Mouse (Mus musculus): ENCODE data around the gene Wwc1.

Gene Wwc1

DNA sequence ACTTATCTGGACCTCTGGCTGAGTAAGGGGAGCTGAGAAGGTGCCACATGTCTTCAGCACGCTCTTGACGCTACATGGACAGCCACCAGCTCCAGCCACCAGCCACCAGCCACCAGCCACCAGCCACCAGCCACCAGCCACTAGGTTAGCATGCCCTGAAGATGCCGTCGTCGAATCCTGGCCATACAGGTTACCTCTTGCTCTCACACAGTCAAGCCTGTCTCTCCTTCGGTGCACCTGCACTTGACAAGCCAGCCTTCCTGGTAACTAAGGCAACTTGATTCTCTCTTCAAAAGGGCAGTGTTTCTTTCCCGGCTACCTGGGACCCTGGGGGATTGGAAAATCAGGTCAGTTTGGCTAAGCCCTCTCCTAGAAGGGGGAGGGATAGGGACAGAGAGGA is 7.2 kb downstream of the Wwc1 start:
- DNase-seq (ENCODE audit: low read depth in 1 of 2, low spot score in 2 of 2), result no peak

DNA sequence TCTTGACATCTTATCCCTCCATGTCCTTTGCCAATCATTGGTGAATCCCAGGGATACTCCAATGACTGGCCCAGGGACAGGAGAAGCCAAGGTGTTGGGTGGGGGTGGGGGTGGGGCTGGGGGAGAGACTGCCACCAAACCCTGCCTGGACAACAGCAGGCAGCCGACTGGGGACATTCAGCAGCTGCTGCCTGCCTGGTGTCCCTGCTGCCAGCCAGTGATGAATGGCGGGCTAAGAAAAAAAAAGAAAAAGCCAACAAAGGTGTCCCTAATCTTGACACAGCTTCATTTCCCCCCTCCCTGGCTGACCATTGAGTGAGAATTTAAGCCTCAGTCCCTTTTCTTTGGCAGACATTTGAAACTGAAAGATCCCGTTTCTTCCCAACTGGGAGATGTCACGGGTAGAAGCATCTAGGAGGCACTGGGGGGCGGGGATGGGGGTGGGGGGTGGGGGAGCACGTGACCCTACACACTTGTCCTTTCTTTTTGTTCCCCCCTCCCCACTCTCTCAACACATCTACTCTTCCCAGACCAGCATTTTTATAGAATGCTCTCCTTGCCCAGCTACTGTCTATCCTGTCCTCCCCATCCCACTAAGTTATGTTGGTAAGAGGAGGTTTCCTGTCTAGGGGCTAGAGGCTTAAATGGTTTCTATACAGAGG is 7.9 kb downstream of the Wwc1 start:
- DNase-seq (ENCODE audit: low read depth in 1 of 2, low spot score in 2 of 2), result no peak

DNA sequence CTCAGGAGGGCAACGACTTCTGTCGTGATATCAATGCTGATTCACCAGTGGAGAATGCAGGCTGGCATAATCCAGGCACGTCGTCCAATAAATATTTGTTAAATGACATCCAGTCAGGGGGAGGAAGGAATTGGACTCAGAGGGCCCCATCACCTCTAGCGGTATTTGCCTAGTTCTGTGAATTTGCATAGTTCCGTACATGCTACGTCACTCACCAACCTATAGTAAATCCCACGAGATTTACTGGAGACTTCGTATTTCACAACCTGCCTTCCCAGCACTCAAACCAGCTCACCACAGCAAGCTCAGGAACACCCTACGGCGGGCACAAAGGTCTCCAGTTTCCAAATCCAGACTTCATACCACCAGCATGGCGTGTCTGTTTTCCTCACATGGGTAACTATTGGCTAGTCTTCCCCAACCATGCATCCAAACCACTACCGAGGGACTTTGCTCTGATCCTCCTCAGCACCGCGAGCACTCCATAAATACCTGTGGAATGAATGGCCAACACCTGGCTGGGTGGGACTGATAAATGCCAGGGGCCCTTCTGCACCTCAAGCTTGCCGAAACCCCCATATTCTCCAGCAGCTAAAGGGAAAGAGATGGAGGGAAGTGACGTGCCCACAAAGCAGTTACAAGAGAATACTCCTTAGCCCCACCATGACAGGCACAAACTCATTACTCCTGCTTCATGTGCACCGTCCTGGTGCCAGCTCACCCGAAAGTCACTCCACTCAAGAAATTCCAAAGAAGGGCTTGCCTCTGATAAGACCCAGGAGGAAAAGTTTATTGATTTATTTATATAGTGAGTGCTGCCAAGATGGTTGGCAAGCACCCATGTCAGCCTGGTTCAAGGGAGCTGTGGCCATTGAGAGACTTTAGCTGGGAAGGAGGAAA is 9.3 kb downstream of the Wwc1 start:
- DNase-seq (ENCODE audit: low read depth in 1 of 2, low spot score in 2 of 2), result no peak

DNA sequence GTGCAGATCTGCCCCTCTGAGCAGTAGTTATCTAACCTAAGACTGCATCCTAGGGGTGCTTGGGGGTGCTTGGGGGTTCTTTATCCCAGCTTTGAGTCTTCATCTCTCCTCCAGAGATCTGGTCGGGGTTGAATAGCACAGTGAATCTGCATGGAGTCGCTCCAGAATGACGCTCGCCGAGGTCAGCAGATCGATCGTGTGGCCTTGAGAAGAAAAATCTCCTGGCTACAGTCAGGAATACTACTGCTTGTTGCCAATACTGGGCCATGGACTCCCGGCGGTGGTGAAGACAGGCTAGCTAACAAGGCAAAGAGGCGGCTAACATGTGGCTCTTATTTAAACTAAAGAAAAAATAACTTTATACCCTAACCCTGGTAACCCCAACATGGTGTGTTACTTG is 12.0 kb downstream of the Wwc1 start:
- DNase-seq (ENCODE audit: low read depth in 1 of 2, low spot score in 2 of 2), result no peak

DNA sequence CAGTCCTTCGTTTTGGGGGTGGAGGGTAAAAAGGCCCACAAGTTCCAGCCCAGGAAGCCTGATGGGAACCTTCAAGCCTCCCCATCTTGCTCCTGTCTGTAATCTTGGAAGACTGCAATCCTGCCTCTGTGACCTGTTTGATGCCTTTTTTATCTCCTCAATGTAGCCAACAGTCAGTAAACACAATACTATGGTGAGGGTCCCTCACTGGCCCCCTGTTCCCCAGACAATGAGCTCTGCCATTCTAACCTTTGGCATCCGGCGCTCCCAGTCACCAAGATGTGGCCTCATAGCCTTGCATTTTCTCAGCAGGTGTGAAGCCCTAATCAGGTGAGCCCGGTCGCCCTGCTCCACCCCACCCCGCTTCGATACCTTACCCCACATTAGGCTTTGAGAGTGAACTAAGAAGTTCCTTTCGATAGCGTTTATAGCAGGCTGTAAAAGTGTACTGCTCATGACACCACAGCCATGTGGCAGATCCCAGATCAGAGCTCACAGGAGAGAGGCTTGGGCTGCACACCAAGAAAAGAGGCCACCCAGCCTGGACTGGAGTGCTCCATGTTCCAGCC is 16.3 kb downstream of the Wwc1 start:
- DNase-seq (ENCODE audit: low read depth in 1 of 2, low spot score in 2 of 2), result no peak

DNA sequence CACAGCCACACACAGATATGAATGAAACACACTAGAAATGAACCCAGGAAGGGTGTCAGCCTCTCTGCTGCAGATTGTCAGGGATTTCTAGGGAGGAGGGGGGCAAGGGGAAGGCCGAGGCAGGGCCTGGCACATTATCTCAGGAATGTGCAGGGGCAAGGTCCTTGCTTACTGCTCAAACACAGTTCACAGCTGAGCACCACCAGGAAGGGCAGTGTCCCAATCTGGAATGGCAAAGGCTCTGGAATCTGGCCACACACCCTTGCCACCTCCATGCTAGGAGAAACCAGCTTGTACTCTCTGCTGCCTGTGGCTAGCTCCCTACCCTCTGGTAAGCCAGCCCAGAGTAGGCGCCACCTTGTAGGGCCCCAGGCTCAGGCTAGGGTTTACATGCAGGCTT is 16.8 kb downstream of the Wwc1 start:
- no peak for DNase-seq (ENCODE audit: low read depth in 1 of 2, low spot score in 2 of 2)

DNA sequence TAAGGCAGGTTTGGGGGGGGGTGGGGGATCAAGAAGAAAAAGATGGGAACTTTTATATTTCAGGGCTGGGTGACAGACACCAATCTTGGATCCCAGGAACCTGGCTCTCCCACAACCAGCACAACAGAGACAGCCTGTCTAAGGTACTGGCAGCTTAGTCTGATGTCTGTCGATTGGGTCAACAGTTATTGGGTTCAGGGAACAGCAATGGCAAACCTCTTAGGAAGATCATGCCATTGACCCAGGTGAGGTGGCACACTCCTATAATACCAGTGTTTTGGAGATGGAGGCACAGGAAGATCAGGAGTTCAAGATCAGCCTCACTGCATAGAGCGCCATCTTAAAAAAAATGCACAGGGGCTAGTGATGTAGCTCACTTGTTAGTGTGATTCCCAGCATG is 17.9 kb downstream of the Wwc1 start:
- no peak for DNase-seq (ENCODE audit: low read depth in 1 of 2, low spot score in 2 of 2)

DNA sequence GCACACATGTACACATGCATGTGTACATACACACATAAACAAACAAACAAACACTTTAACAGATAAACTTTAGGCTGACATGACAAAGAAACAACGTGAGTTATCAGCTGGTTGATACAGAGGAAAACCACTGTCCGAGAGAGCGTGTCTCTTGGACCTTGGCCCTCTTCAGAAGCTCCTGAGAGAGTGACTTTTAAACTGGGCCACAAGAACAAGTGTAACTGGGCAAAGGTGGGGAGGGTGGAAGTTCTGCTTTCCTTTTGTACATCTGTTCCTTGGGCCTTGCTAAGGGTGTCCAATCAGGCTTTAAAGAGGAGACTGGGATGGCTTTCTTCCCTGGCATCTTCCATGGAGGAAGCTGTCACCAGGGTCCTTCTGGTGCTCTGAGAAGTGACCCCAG is 21.1 kb downstream of the Wwc1 start:
- no peak for DNase-seq (ENCODE audit: low read depth in 1 of 2, low spot score in 2 of 2)

DNA sequence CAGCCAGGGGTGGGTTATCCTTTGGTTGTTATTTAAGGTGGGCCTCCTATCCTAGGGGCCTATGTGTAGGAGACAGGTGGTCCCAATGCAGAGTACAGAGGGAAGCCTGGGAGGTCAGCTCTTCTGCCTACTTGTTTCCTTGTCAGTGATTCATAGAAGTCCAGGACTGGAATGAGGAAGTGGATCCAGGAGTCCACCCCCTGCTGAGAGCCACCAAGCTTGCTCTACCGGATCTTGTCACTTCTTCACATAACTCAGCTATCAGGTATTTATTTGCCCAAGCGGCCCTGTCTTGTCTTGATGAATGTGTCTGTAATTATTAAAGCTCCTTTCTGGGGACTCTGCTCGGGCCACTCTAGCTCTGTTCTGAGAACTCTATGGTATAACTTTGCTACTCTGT is 24.8 kb downstream of the Wwc1 start:
- no peak for DNase-seq (ENCODE audit: low read depth in 1 of 2, low spot score in 2 of 2)

DNA sequence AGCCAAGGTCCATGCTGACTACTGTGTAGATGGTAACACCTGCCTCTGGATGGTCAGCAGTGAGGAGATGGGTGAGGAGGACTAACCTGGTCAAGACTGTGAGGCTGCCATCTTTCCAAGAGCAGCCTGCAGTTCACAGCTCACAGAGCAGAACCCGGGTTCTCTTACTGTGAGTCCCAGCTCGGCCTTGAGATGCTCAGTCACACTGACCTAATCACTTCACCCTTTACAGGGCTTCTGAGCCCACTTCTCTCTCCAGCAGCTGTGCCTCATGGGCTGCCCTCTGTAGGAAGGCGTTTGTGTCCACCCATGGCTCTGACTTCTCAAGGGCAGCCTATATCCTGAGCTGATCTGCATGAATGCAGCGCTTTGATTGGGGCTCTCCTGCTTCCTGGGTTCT is 27.1 kb downstream of the Wwc1 start:
- no peak for DNase-seq (ENCODE audit: low read depth in 1 of 2, low spot score in 2 of 2)

DNA sequence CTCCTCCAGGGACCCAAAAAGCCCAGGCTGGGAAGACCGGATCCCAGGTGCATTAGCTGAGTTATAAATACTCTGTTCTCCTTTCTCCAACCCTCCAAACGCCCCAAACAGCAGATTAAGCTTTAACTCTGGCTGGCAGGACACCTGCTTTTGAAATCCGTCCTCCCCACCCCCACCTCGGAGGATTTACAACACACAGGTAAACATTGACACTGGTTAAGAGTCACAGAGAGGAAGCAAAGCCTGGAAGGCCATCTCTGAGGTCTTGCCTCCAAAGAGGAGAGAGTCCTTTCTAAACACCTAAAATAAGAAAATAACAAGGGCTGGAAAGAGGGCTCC is 28.6 kb downstream of the Wwc1 start:
- DNase-seq (ENCODE audit: low read depth in 1 of 2, low spot score in 2 of 2), result no peak

DNA sequence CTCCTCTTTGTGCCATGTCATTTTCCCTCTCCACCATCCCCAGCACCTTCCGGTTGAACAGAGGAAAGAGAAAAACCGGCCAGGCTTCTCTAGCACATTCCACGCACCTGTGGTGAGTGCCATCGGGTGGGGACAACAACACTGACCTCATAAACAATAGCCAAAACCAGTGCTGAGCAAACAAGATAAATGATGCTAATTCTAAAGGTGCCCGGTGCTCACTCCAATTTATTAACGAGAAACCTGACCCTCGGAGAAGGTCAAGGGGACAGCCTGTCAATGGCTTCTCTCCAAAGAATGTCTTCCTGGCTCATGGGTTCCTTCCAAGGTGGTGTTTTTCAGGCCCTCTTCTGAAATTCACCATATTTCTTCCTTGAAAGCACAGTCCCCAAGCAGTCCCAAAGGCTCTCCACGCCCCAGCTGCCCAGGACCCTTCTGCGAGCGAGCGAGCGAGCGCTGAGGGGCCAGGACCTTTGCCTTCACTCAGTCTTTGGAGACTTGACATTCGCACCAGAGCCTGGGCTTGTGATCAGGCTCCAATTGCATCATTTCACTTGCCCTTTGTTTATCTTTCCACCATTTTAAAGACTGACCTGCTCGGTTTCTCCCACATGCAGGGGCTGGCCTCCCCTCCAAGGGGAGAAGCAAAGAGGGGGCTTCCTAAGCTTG is 29.1 kb downstream of the Wwc1 start:
- DNase-seq (ENCODE audit: low read depth in 1 of 2, low spot score in 2 of 2), result no peak

DNA sequence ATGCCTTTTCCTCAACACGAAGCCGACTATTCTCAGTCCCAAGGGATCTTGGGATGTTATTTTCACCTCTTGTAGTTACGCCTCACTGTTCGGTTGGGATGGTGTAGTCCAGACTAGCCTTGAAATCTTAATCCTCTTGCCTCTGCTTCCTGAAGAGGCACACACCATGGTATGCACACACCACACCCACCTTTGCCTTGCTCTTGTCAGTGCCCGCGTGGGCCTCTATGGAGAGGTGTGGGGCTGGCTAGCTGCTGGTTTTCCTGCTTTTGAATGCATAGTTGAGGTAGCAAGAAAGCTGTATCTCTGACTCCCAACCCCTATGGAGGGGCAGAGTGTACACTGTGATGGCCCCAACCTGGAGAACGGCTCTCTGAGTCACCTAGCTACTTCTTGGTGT is 29.9 kb downstream of the Wwc1 start:
- no peak for DNase-seq (ENCODE audit: low read depth in 1 of 2, low spot score in 2 of 2)

DNA sequence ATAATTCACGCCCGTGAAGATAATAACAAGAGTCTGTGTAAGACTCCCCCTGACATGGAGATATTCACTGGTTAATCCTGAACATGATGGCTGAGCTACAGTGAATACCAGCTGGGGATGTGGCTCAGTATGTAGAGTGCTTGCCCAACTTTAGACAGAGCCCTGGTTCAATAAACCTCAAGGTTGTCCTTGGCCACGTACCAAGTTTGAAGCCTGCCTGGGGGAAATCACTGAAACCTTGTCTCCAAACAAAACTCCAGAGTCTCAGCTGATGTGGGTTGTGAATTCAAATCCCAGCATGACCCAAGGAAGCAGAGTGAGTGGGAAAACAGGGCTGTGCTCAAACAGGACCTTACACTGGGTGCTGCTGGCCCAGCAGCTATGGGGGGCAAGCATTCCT is 30.3 kb downstream of the Wwc1 start:
- DNase-seq (ENCODE audit: low read depth in 1 of 2, low spot score in 2 of 2), result no peak

DNA sequence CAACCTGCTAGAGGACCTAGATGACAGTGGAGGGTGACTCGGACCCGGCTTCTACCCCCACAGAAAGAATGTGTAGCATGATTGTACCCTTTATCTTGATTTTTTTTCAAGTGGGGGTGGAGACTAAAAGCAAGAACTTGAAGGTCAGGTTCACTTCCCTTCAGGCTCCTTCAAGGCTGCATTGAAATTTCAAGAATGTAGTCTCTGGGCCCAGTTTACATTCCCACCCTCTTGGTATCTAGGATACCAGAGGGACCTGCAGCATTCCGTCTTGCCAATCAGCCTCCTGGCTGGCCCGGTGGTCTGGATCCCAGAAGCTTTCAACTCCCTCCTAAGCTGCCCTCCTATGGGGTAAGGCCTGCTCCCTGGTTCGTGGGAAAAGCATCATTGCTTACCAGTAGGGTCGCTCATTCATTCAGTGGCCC is 31.9 kb downstream of the Wwc1 start:
- DNase-seq (ENCODE audit: low read depth in 1 of 2, low spot score in 2 of 2), result no peak

DNA sequence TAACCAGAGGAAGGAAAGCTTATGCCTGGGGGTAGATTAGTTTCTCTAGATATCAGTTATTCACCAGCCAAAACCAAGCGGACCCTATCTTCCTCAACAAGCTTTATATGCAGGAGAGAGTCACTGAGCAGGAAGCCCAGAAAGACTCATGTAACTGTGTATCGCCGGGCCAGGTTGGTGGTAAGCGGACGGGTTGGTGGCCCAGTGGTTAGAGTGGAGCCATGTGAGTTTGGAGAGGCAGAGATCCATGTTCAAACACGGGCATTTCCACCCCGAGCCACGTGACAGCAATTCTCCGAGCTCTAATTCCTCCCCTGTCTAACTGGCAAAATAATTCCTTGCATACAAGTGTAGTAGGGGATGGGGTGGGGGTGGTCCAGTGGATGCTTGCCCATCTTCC is 32.4 kb downstream of the Wwc1 start:
- DNase-seq (ENCODE audit: low read depth in 1 of 2, low spot score in 2 of 2), result no peak

DNA sequence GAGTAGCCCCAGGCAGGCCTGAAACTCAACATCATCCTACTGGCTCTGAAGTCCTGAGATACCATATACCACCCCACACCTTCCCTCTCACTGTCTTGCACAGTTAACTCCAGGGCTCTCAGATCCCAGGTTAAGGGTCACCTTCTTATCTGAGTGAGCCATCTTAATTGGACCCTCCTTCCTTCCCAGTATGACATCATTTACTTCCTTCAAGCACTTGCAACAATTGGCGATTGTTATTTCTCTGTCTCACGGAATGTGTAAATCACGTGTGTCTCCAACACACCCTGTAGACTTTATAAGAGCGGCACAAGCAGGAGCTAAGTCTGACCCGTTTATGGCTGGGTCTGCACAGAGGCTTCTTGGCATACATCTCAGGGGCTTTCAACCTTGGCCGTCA is 35.1 kb downstream of the Wwc1 start:
- DNase-seq (ENCODE audit: low read depth in 1 of 2, low spot score in 2 of 2), result no peak

DNA sequence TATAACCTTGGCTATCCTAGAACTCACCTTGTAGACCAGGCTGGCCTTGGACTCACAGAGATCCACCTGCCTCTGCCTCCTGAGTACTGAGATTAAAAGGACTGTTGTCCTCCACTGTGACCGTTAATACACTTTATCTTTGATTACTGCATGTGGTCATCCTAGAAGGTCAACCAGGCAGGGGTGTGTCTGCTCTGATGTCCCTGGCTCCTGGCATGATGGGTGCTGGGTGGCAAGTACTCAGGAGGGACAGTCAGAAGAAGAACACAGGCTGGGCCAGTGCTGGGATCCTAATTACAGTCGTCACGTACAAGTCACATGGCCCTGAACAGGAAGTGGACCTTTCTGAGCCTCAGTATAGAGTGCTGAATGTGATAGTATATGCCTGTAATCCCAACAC is 38.7 kb downstream of the Wwc1 start:
- DNase-seq (ENCODE audit: low read depth in 1 of 2, low spot score in 2 of 2), result no peak

DNA sequence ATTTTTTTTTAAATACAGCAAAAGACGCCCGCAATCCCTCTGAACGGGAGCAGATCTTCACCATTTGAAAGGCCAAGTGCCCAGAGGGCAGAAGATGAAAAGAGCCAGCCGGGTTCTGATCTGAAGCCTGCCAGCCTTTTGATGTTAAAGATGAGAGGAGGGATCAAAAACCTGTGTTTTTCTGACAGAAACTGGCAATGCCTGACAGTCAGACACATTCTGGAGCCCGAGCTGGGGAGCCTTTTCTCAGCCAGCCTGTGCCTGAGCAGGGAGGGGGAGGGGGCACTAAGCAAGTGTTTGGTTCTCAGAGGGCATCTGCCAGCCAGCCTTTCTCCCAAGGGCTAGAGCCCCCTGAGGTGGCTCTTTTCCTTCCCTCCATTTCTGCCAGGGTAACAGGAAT is 39.3 kb downstream of the Wwc1 start:
- DNase-seq (ENCODE audit: low read depth in 1 of 2, low spot score in 2 of 2), result no peak

DNA sequence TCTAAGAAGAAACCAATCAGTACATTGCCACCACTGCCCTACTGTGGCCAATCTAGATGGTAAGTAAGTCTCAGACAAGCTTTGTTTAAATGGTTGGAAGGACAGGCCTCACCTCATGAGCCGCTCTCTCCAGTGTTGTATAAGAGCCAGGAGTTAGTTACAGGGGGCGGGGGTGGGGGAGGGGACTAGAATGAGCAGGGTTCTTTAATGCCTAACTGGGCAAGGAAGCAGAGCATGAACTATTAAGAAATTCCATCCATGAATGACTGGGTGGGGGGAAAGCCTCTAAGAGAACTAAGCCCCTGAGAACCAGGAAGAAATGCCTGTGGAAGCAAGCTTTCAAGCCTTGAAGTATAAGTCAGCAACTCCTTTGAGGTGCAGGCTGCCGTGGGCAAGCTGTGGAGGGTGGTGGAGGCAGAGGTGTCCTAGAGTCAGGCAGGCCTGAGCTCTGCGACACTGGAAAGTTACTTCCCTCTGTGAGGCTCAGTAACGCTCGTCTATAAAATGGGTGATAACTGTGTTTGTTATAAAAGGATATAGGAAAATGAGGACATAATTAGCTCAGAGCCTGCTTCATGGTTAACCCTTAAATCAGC is 41.4 kb downstream of the Wwc1 start:
- DNase-seq (ENCODE audit: low read depth in 1 of 2, low spot score in 2 of 2), result no peak

DNA sequence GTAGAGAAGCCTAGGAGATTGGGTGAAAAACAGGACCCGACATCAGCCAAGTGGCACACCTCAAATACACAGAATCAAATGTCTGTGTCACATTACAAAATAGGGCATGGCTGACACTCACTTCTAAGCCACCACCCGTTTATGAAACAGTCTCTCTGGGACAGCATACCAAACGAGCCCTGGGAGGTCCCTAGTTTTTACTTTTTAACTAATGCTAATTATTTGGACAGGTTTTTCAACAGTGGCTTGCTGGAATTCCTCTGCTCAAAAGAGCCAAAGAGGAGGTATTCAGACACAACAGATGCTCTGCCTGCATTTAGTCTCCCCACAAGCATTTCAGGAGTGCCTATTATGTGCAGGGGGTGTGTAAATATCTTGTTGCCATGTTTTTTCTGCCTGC is 44.7 kb downstream of the Wwc1 start:
- no peak for DNase-seq (ENCODE audit: low read depth in 1 of 2, low spot score in 2 of 2)

DNA sequence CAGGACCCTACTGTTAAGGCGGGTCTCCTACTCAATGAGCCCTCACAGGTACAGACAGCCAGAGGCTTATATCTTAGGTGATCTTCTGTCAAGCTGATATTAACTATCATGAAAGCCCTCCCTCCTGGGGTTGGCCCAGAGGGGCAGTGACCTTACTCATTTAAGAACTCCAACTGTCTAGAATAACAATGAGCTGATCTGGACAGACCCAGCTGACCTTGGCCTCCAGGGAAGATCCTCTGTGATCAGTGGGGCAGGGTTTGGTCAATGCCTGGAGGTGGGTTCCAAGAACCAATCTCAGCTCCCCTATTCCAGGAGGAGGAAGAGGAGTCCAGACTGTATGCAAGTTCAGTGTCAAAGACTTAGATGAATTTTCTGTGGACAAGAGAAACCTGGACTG is 45.2 kb downstream of the Wwc1 start:
- DNase-seq (ENCODE audit: low read depth in 1 of 2, low spot score in 2 of 2), result no peak
